Mouse (Mus musculus) embryonic facial prominence, embryonic 14.5 days (tissue): ENCODE results near the gene Ifngr2. TPM values are rescaled to one million over a fixed set of nuclear protein-coding genes. Genes with fewer than 3 reads are reported as not detected.

Source experiments
- ATAC-seq: fragments of 200-750 bp; cut with Nextera tagmentation; 2 replicates; pipeline ENCODE4 v1.8.0; 2017; ENCODE audit warnings: low read depth, moderate number of reproducible peaks, moderate TSS enrichment
- DNase-seq: peaks from one replicate; pipeline ENCODE4 v3.0.0-alpha.2; 2015; ENCODE audit warnings: low spot score
- H3K27ac ChIP-seq: fragments of 300-500 bp; sonication (generic); replicated peaks from 2 replicates; pipeline ENCODE4 v1.5.1; 2014; ENCODE audit warnings: low read depth, mild to moderate bottlenecking, low read length, moderate library complexity
- H3K27me3 ChIP-seq: fragments of 300-500 bp; sonication (generic); replicated peaks from 2 replicates; pipeline ENCODE4 v1.6.1; 2014; ENCODE audit warnings: low read length; ENCODE audit not compliant: control insufficient read depth, insufficient read depth
- H3K36me3 ChIP-seq: fragments of 300-500 bp; sonication (generic); 2 replicates; pipeline ENCODE4 v1.6.1; 2014; ENCODE audit warnings: low read length, mixed read lengths; ENCODE audit not compliant: control insufficient read depth, insufficient read depth
- H3K4me1 ChIP-seq: fragments of 300-500 bp; sonication (generic); 2 replicates; pipeline ENCODE4 v1.6.1; 2014; ENCODE audit warnings: antibody characterized with exemption, low read length; ENCODE audit not compliant: control insufficient read depth, insufficient read depth
- H3K4me2 ChIP-seq: fragments of 300-500 bp; sonication (generic); 2 replicates; pipeline ENCODE4 v1.6.1; 2014; ENCODE audit warnings: low read depth, mild to moderate bottlenecking, low read length, moderate library complexity, mixed read lengths
- H3K4me3 ChIP-seq: fragments of 300-500 bp; sonication (generic); 2 replicates; pipeline ENCODE4 v1.5.1; 2014; ENCODE audit warnings: low read depth, mild to moderate bottlenecking, low read length
- H3K9ac ChIP-seq: fragments of 300-500 bp; sonication (generic); 2 replicates; pipeline ENCODE4 v1.6.1; 2014; ENCODE audit warnings: low read depth, mild to moderate bottlenecking, low read length, moderate library complexity, mixed read lengths
- H3K9me3 ChIP-seq: fragments of 300-500 bp; sonication (generic); 2 replicates; pipeline ENCODE4 v1.6.1; 2016; ENCODE audit warnings: low read length; ENCODE audit not compliant: control insufficient read depth
- WGBS: fragments of 180-500 bp; shearing (Covaris S2); extraction: QIAGEN DNeasy Blood & Tissue Kit; methylation state at CpG from one replicate; pipeline ENCODE4 v1.1.7; 2014; 5-methylcytosine and 5-hydroxymethylcytosine counted together
- polyA plus RNA-seq: library from polyadenylated mRNA; unstranded; fragments of >200 nt; fragmentation: Nextera tagmentation; extraction: Ambion mirVana; gene quantifications from 2 replicates; pipeline ENCODE4 v1.2.1, GENCODE M21; 2014

Gene Ifngr2
- polyA plus RNA-seq, 1 experiment from 2014 or later, result 51.0 TPM

GRCm38 (mm10) chr16:91561541-91562457 is 14.9 kb downstream of the Ifngr2 start:
- DNase-seq (no peak), ATAC-seq (no peak)
- H3K36me3 ChIP-seq, result peaks cover 64% of the 10 kb centered on the region

GRCm38 (mm10) chr16:91564580-91565291 is 17.9 kb downstream of the Ifngr2 start:
- ATAC-seq (no peak), DNase-seq (no peak)
- Histone ChIP-seq H3K36me3 (peaks cover 44% of the 10 kb centered on the region), H3K4me1 (no peaks in the 10 kb centered on the region), H3K27me3 (no peaks in the 10 kb centered on the region), H3K9me3 (no peaks in the 10 kb centered on the region), H3K4me3 (no peak overlapping the region), H3K9ac (no peak overlapping the region), H3K27ac (no peak overlapping the region), H3K4me2 (no peak overlapping the region)
- WGBS, result 84% methylated on average over 4 of the region's 4 CpGs

More at GRCm38 (mm10) chr16:91561541-91562457, 14.9 kb downstream of the Ifngr2 start:
- no peak overlapping the region for H3K27ac ChIP-seq
- H3K4me2 ChIP-seq, result no peak overlapping the region
- H3K4me3 ChIP-seq, result no peak overlapping the region
- H3K9me3 ChIP-seq, result no peaks in the 10 kb centered on the region
- WGBS, result 73% methylated on average over 38 of the region's 38 CpGs
- no peaks in the 10 kb centered on the region for H3K4me1 ChIP-seq
- no peaks in the 10 kb centered on the region for H3K27me3 ChIP-seq
- no peak overlapping the region for H3K9ac ChIP-seq

GRCm38 (mm10) chr16:91565292-91565951 is 18.6 kb downstream of the Ifngr2 start:
- ATAC-seq (no peak), DNase-seq (no peak)
- H3K4me2 ChIP-seq, result no peak overlapping the region
- no peaks in the 10 kb centered on the region for H3K4me1 ChIP-seq
- H3K36me3 ChIP-seq, result peaks cover 37% of the 10 kb centered on the region
- H3K9ac ChIP-seq, result no peak overlapping the region
- H3K27me3 ChIP-seq, result no peaks in the 10 kb centered on the region
- H3K9me3 ChIP-seq, result no peaks in the 10 kb centered on the region
- H3K4me3 ChIP-seq, result no peak overlapping the region
- no peak overlapping the region for H3K27ac ChIP-seq
- WGBS, result 70% methylated on average over 9 of the region's 9 CpGs

- no peak overlapping the region for H3K4me3 ChIP-seq
- H3K27ac ChIP-seq, result no peak overlapping the region
- no peak overlapping the region for H3K4me2 ChIP-seq
- H3K4me1 ChIP-seq, result no peaks in the 10 kb centered on the region
- no peaks in the 10 kb centered on the region for H3K27me3 ChIP-seq
- ATAC-seq (no peak), DNase-seq (no peak)
- H3K9me3 ChIP-seq, result no peaks in the 10 kb centered on the region
- peaks cover 34% of the 10 kb centered on the region for H3K36me3 ChIP-seq
- H3K9ac ChIP-seq, result no peak overlapping the region
- 84% methylated on average over 7 of the region's 7 CpGs for WGBS
Measured at GRCm38 (mm10) chr16:91566002-91566401, 19.1 kb downstream of the Ifngr2 start.

GRCm38 (mm10) chr16:91568960-91569359 is 22.1 kb downstream of the Ifngr2 start:
- 86% methylated on average over 10 of the region's 10 CpGs for WGBS
- H3K9me3 ChIP-seq, result no peaks in the 10 kb centered on the region
- H3K4me1 ChIP-seq, result no peaks in the 10 kb centered on the region
- H3K27ac ChIP-seq, result no peak overlapping the region
- H3K4me3 ChIP-seq, result no peak overlapping the region
- H3K36me3 ChIP-seq, result peaks cover 10% of the 10 kb centered on the region; the same call in 1 of the 2 replicates
- H3K9ac ChIP-seq, result no peak overlapping the region
- no peak for DNase-seq
- ATAC-seq, result no peak
- H3K27me3 ChIP-seq, result no peaks in the 10 kb centered on the region
- no peak overlapping the region for H3K4me2 ChIP-seq

- H3K4me2 ChIP-seq, result no peak overlapping the region
- H3K4me1 ChIP-seq, result no peaks in the 10 kb centered on the region
- 0 out of 2 replicates have a peak, but pooled peaks cover 3% of the 10 kb centered on the region for H3K36me3 ChIP-seq
- ATAC-seq (no peak), DNase-seq (no peak)
- WGBS, result 66% methylated on average over 3 of the region's 3 CpGs
- H3K4me3 ChIP-seq, result no peak overlapping the region
- H3K27me3 ChIP-seq, result no peaks in the 10 kb centered on the region
- no peaks in the 10 kb centered on the region for H3K9me3 ChIP-seq
- no peak overlapping the region for H3K9ac ChIP-seq
- no peak overlapping the region for H3K27ac ChIP-seq
Measured at GRCm38 (mm10) chr16:91571105-91571504, 24.2 kb downstream of the Ifngr2 start.

- Histone ChIP-seq H3K4me2 (no peak overlapping the region), H3K36me3 (peaks cover 15% of the 10 kb centered on the region), H3K4me1 (no peaks in the 10 kb centered on the region), H3K4me3 (no peak overlapping the region), H3K27me3 (no peaks in the 10 kb centered on the region), H3K9me3 (no peaks in the 10 kb centered on the region), H3K27ac (no peak overlapping the region), H3K9ac (no peak overlapping the region)
- ATAC-seq, result no peak; the same call in 1 of the 2 replicates
- WGBS, result 75% methylated on average over 13 of the region's 13 CpGs
- DNase-seq, result peak; percentile 5
Measured at GRCm38 (mm10) chr16:91575151-91575550, 28.3 kb downstream of the Ifngr2 start.

GRCm38 (mm10) chr16:91578980-91579720 is 32.3 kb downstream of the Ifngr2 start:
- no peak overlapping the region for H3K9ac ChIP-seq
- H3K4me2 ChIP-seq, result no peak overlapping the region
- H3K27me3 ChIP-seq, result no peaks in the 10 kb centered on the region
- H3K9me3 ChIP-seq, result no peaks in the 10 kb centered on the region
- no peak overlapping the region for H3K27ac ChIP-seq
- no peaks in the 10 kb centered on the region for H3K4me1 ChIP-seq
- ATAC-seq (no peak), DNase-seq (peak; percentile 19)
- WGBS, result 74% methylated on average over 14 of the region's 14 CpGs
- no peak overlapping the region for H3K4me3 ChIP-seq
- H3K36me3 ChIP-seq, result peaks cover 21% of the 10 kb centered on the region
